Mouse (Mus musculus) CH12F3 (cell line): Measurements from ENCODE around the gene Aspscr1.

Experiments
- in situ Hi-C: fragments of 300-500 bp; cut with MboI; formaldehyde crosslinking; loops from 2 replicates; pipeline ENCODE4 v1.14.3; 2020; ENCODE audit warnings: low sequenced_read_pairs

The Aspscr1 gene

DNA sequence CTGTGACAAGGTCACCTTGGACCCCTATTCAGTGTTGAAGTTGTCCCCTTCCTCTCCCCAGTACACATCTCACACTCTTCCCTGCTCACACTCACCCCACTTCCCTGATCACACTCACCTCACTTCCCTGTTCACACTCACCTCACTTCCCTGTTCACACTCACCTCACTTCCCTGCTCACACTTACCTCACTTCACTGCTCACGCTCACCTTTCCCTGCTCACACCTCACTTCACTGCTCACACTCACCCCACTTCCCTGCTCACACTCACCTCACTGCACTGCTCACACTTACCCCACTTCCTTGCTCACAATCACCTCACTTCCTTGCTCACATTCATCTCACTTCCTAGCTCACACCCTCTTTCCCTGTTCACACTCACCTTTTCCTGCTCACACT, 58.6 kb downstream of the Aspscr1 start:
- in situ Hi-C loops: no loop called here

DNA sequence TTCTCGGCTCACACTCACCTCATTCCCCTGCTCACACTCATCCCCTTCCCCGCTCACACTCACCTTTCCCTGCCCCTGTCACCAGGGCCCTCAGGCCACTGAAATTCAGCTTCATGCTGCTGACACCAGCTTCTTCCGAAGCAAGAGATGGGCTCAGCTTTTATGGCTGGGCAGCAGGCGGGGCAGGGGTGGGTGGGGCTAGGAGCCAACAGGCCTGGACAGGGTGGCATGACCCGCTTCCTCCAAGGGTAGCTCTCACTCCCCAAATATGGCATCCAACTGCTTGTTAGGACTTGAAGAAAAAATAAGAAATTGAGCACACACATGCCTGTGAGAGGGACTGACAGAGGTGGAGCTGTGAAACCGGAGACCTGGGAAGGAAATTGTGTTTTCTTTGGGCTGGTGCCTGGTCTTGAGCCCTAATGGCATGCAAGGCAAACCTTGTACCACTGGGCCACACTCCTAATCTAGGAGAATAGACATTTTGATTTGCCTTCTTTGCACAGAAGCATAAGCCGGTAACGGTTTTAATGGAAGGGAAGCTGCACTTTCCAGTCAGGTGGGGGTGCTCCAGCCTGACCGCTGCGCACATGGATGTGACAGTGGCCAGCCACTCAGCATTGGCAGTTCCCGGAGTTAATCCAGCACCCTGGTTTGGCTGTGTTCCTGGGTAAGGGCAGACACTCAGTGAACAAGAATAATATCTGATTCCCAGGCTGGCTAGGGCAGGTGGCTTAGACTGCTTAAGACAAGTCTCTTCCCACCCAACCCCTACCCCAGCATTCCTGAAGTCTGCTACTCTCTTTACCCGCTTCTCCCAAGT, 59.3 kb downstream of the Aspscr1 start, which contains the start of gene Cbr2:
Gene Cbr2, minus strand, starts transcription at position 257 of the 823 bp plus-strand sequence.
- in situ Hi-C loops: no loop called here

DNA sequence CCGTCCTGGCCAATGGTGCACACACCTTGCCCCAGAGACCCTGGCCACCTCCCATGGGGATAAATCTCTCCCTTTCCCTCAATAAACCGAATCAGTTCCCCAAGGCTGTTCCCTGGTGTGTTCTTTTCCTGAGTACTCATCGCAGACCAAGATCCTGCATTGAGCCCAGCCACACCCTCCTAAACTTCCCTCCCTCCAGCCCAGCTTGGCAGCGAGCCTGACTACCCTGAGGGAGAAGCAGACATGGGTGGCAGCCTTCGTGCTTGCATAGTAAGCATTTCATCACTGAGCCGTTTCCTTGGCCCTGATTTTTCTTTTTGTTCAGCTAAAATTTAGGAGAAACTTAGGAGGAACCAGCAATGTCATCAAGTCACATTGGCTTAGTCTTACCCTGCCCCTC, 60.7 kb downstream of the Aspscr1 start:
- in situ Hi-C loops: no loop called here

DNA sequence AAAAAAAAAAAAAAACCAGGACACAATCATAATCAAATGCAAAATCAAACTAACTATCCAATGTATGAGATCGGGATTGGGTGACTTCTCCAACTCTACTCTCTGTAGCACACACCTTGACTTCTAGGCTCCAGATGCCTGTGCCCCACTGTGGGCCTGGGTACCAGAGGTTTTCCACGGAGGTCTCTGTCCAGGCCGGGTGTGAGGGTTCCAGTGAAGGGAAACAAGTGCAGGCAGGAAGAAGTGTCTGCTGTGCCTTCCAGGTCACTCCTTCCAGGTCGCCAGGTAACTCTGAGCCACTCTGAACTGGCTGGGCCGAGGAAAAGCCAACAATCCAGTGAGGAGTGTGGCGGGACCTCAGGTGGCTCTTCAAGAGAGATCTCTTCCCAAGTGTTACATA, 63.7 kb downstream of the Aspscr1 start:
- in situ Hi-C loops: no loop called here

DNA sequence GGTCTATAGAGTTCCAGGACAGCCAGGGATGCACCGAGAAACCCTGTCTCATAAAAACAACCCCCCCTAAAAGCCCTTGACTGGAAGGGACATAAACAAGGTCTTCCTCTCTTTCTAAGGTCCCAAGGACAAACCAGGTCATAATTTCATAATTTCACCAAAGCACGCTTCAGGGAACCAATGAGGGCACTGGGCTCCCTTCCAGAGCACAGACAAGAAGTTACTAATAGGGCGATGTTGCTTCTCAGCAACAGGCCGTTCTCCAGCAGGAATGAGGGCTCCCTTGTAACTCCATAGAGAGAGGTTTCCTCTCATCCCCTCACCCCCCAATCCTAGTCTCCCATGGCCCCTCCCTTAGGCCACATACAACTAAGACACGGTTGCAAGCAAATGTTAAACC, 68.2 kb downstream of the Aspscr1 start:
- in situ Hi-C loops: no loop called here

DNA sequence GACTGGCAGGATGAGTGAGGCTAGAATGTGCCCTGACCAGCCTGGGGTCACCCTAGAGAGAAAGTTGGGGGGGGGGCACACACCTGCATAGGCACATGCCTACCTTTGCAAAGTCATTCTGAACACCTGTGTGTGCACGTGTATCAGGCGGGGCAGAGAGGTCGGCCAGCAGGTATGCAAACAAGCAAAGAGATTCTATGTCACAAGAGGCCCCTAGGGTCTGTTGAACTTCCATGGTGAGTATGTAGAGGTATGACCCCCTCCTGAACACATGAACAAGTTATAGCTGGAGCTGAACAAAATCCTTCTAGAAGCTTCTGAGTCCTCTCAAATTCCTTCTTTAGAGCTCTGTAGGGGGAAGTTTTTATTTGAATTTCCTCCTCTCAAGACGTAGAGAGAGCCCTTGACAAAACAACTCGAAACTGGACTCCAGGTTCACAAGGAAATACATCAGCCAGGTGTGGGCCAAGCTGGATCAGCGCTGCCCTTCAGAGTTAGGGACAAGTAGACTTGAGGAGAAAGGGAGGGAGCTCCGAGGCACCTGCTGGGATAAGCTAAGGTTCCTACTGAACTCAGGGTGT, 71.4 kb downstream of the Aspscr1 start:
- in situ Hi-C loops: no loop called here

DNA sequence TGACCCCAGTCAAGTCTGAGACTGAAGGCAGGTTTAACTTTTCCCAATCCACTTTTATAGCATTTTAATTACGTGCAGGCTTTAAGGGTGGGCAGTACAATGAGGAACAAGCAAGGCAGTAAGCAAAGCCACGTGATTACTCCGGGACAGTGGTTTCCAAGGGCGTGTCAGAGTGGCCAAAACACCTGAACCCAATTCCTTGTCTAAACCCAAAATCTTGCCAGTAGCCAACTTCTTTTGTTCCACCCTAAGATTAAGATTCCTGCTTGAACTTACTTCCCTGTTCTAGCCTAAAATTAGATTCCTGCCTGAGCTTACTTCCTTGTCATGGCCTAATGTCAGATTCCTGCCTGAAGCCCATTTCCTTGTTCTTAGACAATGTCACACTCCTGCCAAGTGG, 75.2 kb downstream of the Aspscr1 start:
- in situ Hi-C loops: no loop called here

DNA sequence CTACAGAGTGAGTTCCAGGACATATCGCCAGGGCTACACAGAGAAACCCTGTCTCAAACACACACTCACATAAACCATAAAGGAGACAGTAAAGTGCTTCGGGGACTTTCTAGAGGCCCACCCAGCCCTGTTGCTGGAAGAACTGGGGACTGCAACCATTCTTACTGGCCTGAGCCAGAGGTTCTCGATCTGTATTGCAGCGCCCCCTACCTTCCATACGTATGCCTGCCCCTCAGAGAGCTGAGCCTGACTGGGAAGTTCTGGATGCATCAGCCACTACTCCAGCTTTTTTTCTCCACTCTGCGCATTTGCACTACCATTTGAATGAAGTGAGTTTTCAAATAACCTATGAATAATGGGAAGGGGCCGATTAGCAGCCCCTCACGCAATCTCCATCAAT, 76.7 kb downstream of the Aspscr1 start:
- in situ Hi-C loops: no loop called here

DNA sequence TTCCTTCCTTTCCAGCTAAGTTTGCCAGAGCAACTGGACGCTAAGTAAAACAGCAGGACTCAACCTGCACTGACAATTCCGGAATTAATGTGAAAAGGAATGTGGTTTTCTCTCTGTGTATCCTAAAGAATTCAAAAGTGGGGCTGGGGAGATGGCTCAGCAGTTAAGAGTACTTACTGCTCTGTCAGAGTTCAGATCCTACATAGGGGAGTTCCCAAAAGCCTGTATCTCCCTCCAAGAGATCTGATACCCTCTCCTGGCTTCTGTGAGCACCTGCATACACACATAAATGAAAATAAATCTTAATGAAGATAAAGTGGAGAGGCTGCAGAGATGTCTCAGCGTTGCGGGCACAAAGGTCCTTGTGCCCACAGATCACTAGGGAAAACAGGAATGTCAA, 78.8 kb downstream of the Aspscr1 start:
- in situ Hi-C loops: no loop called here
